Mouse (Mus musculus): ENCODE data around the gene Cxcl5. TPM values are rescaled to one million over a fixed set of nuclear protein-coding genes. Genes with fewer than 3 reads are reported as not detected.

The Cxcl5 gene
- polyA plus RNA-seq (2014; fragmentation: Illumina TruSeq; extraction: RNeasy Lipid Tissue Mini Kit (QIAGEN cat#74804); ENCODE audit: low read depth, low replicate concordance) = 2.4 TPM

DNA sequence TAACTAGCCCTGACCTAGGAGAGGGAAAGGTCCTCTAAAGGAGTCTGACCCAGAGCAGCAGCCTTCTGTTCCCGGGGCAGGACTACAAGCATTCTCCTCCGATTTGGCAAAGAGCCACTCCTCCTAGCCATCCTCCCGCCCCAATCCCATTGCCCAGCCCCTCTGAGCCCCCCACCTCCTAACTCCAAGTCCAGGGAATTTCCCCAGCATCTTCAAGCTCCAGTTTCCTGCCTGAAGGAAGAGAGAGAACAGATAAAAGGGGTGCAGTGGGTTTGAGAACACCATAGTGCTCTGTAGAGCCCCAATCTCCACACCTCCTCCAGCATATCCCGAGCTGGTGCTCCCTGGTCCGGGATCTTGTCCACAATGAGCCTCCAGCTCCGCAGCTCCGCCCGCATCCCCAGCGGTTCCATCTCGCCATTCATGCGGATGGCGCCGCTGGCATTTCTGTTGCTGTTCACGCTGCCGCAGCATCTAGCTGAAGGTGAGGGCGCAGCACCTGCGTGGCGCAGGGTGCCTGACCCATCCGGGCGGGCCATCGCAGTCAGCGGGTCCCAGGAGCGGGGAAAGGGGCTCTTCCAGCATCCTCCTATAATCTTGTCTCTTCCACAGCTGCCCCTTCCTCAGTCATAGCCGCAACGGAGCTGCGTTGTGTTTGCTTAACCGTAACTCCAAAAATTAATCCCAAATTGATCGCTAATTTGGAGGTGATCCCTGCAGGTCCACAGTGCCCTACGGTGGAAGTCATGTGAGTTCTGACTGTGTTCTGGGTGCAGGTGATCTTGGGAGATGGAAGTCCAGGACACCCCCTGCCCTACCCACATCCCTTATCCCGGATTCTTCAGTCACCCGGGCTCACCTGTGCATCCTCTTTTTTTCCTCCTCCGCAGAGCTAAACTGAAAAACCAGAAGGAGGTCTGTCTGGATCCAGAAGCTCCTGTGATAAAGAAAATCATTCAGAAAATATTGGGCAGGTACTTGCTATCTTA is at the start of gene Cxcl5:
Gene Cxcl5 (plus strand): TSS at position 284 of the 989 bp plus-strand sequence.

GRCm38 (mm10) chr5:90768218-90768617 is 9.1 kb downstream of the Cxcl5 start, which contains the start of gene Ppbp:
Gene Ppbp (plus strand): TSS chr5:90768518.

GRCm38 (mm10) chr5:90771880-90772653 is 12.9 kb downstream of the Cxcl5 start, which contains the start of gene Pf4:
Gene Pf4 (plus strand): TSS chr5:90772435.

DNA sequence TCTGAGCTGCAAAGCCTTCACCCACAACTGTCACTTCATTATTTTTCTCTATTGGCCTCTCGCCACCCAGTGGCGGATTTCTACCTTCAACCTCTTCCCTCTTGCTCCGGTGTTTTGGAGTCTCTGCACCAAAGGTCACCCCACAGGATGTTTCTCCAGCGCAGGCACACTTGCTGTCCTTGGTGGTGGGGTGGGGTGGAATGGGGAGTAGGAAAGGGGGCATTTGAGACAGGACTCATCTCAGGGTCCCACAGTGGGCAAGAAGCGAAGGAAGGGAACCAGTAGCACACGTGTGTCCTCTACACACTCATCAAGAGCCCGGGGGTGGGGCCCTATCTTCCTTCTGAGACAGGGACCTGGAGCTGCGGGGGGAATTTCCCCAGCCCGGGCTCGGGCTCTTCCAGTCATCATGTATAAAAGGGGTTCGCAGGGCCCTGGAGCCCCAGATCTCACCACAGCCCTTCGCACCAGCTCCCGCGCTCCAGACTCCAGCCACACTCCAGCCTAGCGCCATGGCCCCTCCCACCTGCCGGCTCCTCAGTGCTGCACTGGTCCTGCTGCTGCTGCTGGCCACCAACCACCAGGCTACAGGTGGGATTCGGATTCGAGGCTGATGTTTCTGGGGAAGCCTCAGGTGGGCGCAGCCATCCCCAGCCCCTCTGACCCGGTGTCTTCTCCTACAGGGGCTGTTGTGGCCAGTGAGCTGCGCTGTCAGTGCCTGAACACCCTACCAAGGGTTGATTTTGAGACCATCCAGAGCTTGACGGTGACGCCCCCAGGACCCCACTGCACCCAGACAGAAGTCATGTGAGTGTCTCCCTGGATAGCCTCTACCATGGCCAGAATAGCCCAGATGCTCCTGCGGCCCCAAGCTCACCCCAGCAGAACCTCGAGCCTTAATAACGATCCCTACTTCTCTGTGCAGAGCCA is 26.8 kb downstream of the Cxcl5 start, which contains the start of gene Cxcl3:
Gene Cxcl3 (plus strand): TSS at position 445 of the 930 bp plus-strand sequence.

DNA sequence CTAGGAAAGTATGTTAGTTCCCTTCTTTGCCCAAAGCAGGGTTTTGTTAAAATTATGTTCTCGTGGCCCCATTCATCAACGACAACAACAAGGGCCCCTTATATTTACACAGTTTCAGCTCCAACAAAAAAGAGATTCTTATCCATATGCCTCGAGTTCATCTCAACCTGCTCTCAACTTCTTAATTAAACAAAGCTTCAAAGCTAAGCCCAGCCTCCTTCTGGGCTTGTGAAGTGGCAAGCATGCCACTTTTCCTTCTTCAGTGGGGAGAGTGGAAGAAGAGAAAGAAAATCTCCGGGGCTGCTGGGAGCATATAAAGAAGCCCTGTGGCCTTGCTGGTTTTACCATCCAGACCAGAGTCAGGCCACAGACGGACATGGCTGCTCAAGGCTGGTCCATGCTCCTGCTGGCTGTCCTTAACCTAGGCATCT is 35.0 kb downstream of the Cxcl5 start, which contains the start of gene Cxcl15:
Gene Cxcl15 (plus strand): TSS at position 340 of the 431 bp plus-strand sequence.

Other genes with a start within 250 kb of the Cxcl5 start
- 3.1 TPM for gene Afm, start 240.4 kb upstream of the Cxcl5 start, polyA plus RNA-seq (2014; fragmentation: Illumina TruSeq; extraction: RNeasy Lipid Tissue Mini Kit (QIAGEN cat#74804); ENCODE audit: low read depth, low replicate concordance)
- not detected for gene 5830473C10Rik, start 198.3 kb upstream of the Cxcl5 start, polyA plus RNA-seq (2014; fragmentation: Illumina TruSeq; extraction: RNeasy Lipid Tissue Mini Kit (QIAGEN cat#74804); ENCODE audit: low read depth, low replicate concordance)
- gene Rassf6, start 118.7 kb upstream of the Cxcl5 start, polyA plus RNA-seq (2014; fragmentation: Illumina TruSeq; extraction: RNeasy Lipid Tissue Mini Kit (QIAGEN cat#74804); ENCODE audit: low read depth, low replicate concordance) = 177 TPM
- gene Ppbp, start 9.2 kb downstream of the Cxcl5 start, polyA plus RNA-seq (2014; fragmentation: Illumina TruSeq; extraction: RNeasy Lipid Tissue Mini Kit (QIAGEN cat#74804); ENCODE audit: low read depth, low replicate concordance) = 10.6 TPM
- gene Pf4, start 13.1 kb downstream of the Cxcl5 start, polyA plus RNA-seq (2014; fragmentation: Illumina TruSeq; extraction: RNeasy Lipid Tissue Mini Kit (QIAGEN cat#74804); ENCODE audit: low read depth, low replicate concordance) = 35.1 TPM
- not detected for gene Cxcl3, start 26.7 kb downstream of the Cxcl5 start, polyA plus RNA-seq (2014; fragmentation: Illumina TruSeq; extraction: RNeasy Lipid Tissue Mini Kit (QIAGEN cat#74804); ENCODE audit: low read depth, low replicate concordance)
- gene Cxcl15, start 35.2 kb downstream of the Cxcl5 start, polyA plus RNA-seq (2014; fragmentation: Illumina TruSeq; extraction: RNeasy Lipid Tissue Mini Kit (QIAGEN cat#74804); ENCODE audit: low read depth, low replicate concordance) = 0.19 TPM
- gene Cxcl1, start 131.9 kb downstream of the Cxcl5 start, polyA plus RNA-seq (2014; fragmentation: Illumina TruSeq; extraction: RNeasy Lipid Tissue Mini Kit (QIAGEN cat#74804); ENCODE audit: low read depth, low replicate concordance) = 1.3 TPM
- 1.0 TPM for gene Cxcl2, start 144.5 kb downstream of the Cxcl5 start, polyA plus RNA-seq (2014; fragmentation: Illumina TruSeq; extraction: RNeasy Lipid Tissue Mini Kit (QIAGEN cat#74804); ENCODE audit: low read depth, low replicate concordance)
- gene Mthfd2l, start 171.8 kb downstream of the Cxcl5 start, polyA plus RNA-seq (2014; fragmentation: Illumina TruSeq; extraction: RNeasy Lipid Tissue Mini Kit (QIAGEN cat#74804); ENCODE audit: low read depth, low replicate concordance) = 70.8 TPM